Mouse (Mus musculus) embryonic facial prominence, embryonic 14.5 days (tissue): ENCODE results near the gene Vim. TPM values are rescaled to one million over a fixed set of nuclear protein-coding genes. Genes with fewer than 3 reads are reported as not detected.

ENCODE experiments used
- ATAC-seq: fragments of 200-750 bp; cut with Nextera tagmentation; 2 replicates; pipeline ENCODE4 v1.8.0; 2017; ENCODE audit warnings: low read depth, moderate number of reproducible peaks, moderate TSS enrichment
- DNase-seq: peaks from one replicate; pipeline ENCODE4 v3.0.0-alpha.2; 2015; ENCODE audit warnings: low spot score
- H3K27ac ChIP-seq: fragments of 300-500 bp; sonication (generic); replicated peaks from 2 replicates; pipeline ENCODE4 v1.5.1; 2014; ENCODE audit warnings: low read depth, mild to moderate bottlenecking, low read length, moderate library complexity
- H3K27me3 ChIP-seq: fragments of 300-500 bp; sonication (generic); replicated peaks from 2 replicates; pipeline ENCODE4 v1.6.1; 2014; ENCODE audit warnings: low read length; ENCODE audit not compliant: control insufficient read depth, insufficient read depth
- H3K36me3 ChIP-seq: fragments of 300-500 bp; sonication (generic); 2 replicates; pipeline ENCODE4 v1.6.1; 2014; ENCODE audit warnings: low read length, mixed read lengths; ENCODE audit not compliant: control insufficient read depth, insufficient read depth
- H3K4me1 ChIP-seq: fragments of 300-500 bp; sonication (generic); 2 replicates; pipeline ENCODE4 v1.6.1; 2014; ENCODE audit warnings: antibody characterized with exemption, low read length; ENCODE audit not compliant: control insufficient read depth, insufficient read depth
- H3K4me2 ChIP-seq: fragments of 300-500 bp; sonication (generic); 2 replicates; pipeline ENCODE4 v1.6.1; 2014; ENCODE audit warnings: low read depth, mild to moderate bottlenecking, low read length, moderate library complexity, mixed read lengths
- H3K4me3 ChIP-seq: fragments of 300-500 bp; sonication (generic); 2 replicates; pipeline ENCODE4 v1.5.1; 2014; ENCODE audit warnings: low read depth, mild to moderate bottlenecking, low read length
- H3K9ac ChIP-seq: fragments of 300-500 bp; sonication (generic); 2 replicates; pipeline ENCODE4 v1.6.1; 2014; ENCODE audit warnings: low read depth, mild to moderate bottlenecking, low read length, moderate library complexity, mixed read lengths
- H3K9me3 ChIP-seq: fragments of 300-500 bp; sonication (generic); 2 replicates; pipeline ENCODE4 v1.6.1; 2016; ENCODE audit warnings: low read length; ENCODE audit not compliant: control insufficient read depth
- WGBS: fragments of 180-500 bp; shearing (Covaris S2); extraction: QIAGEN DNeasy Blood & Tissue Kit; methylation state at CpG from one replicate; pipeline ENCODE4 v1.1.7; 2014; 5-methylcytosine and 5-hydroxymethylcytosine counted together
- polyA plus RNA-seq: library from polyadenylated mRNA; unstranded; fragments of >200 nt; fragmentation: Nextera tagmentation; extraction: Ambion mirVana; gene quantifications from 2 replicates; pipeline ENCODE4 v1.2.1, GENCODE M21; 2014

The Vim gene
- polyA plus RNA-seq, 1 experiment from 2014 or later: 1,248 TPM

DNA sequence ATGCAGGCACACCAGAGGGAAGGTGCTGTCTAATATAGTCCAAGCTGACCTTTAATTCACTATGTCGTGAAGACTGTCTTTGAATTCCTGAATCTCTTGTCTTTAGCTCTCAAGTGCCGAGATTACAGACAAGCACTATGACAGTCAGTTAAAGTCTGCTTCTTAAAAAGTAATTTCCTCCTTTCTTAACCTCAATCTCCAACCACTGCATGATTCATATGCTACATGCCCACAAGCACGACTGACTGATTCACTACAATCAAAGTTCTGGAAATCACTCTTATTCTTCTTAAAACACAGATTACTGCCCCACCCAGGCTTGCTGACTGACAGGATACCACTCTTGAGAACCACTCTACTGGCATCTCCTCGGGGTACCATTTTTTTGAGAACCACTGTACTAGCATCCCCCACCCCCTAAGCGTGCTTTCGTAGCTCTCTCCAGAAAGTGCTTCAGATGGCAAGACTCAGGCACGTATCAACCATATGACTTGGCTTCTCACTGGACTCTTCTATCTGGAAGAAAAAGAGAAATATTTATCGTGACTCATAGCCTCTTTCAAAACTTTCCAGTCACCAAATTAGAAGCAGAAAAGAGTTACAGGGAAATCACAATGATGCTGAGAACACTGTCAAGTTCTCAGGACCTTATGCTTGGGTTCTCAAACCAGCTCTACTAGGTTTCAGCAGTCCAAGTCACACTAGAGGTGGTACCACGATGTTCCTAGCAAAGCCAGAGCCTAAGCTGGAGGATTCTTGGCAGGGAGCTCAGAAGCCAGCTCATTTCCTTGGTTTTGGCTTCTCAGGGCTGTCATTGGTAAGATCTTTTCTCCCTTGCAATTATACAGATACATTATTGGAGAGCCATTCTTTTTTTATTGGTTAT is 16.3 kb upstream of the Vim start:
- no peak overlapping the region for H3K4me3 ChIP-seq
- H3K36me3 ChIP-seq: no peaks in the 10 kb centered on the region
- no peak overlapping the region for H3K9ac ChIP-seq
- ATAC-seq (no peak), DNase-seq (no peak)
- no peaks in the 10 kb centered on the region for H3K9me3 ChIP-seq
- H3K4me2 ChIP-seq: no peak overlapping the region
- WGBS: 73% methylated on average over 9 of the region's 9 CpGs
- 0 out of 2 replicates have a peak overlapping the region, but pooled peaks have one; percentile 25 for H3K27ac ChIP-seq
- peaks cover 18% of the 10 kb centered on the region for H3K4me1 ChIP-seq
- H3K27me3 ChIP-seq: no peaks in the 10 kb centered on the region

DNA sequence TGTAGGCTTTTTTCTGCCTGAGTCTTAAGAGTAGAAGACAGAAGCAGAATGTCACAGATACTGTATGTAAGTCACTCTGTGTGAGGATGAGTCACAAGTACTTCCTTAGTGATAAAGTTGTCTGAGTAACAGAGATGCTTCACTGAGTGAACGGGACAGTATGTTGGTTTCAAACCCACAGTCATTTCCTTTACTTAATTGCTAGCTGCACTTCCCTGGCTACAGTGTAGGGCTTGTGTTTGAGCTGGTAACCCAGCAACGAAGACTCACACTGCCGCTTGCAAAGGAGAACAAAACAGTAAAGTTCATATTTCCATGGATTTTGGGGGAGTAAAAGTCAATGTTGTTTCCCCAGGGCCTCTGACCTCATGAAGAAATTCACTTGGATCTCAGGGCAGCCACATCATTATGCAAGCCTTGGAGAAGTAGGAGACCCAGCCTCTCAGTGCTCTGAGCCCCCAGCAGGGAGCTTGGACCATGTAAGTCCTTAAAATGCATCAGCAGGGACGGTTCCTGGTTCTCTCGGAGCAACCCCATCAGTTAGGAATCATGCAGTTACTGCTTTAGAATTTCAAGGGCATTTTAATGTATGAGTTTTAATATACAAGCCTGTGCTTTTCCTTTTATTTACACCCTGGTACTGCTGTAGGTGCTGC is 15.0 kb upstream of the Vim start:
- no peak overlapping the region for H3K9ac ChIP-seq
- H3K27ac ChIP-seq: no peak overlapping the region; the same call in 1 of the 2 replicates
- no peaks in the 10 kb centered on the region for H3K27me3 ChIP-seq
- DNase-seq: peak; percentile 74
- no peaks in the 10 kb centered on the region for H3K36me3 ChIP-seq
- no peaks in the 10 kb centered on the region for H3K9me3 ChIP-seq
- H3K4me1 ChIP-seq: peaks cover 18% of the 10 kb centered on the region
- H3K4me2 ChIP-seq: no peak overlapping the region
- 31% methylated on average over 5 of the region's 5 CpGs for WGBS
- no peak overlapping the region for H3K4me3 ChIP-seq
- ATAC-seq: peak; percentile 76

DNA sequence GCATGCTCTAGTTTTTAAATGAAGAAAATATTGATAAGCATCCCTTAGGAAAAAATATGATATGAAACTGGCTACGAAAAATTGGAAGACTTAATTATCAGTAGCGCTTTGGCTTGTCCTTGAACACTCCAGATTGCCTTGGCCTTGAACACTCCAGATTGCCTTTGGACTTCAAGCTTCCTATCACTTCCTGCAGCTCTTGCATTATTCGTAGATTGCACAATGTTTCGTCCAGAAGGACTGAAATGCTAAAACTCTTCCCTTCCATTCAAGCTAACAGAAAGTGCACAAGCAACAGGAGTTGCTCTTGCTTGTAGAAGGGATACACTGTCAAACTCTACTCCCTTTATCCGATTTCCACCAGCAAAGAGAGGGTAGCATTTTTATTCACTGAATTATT is 14.4 kb upstream of the Vim start:
- no peak for DNase-seq
- Histone ChIP-seq H3K27me3 (no peaks in the 10 kb centered on the region), H3K36me3 (no peaks in the 10 kb centered on the region), H3K9ac (no peak overlapping the region), H3K27ac (no peak overlapping the region), H3K9me3 (no peaks in the 10 kb centered on the region), H3K4me3 (no peak overlapping the region), H3K4me2 (no peak overlapping the region), H3K4me1 (peaks cover 14% of the 10 kb centered on the region)
- WGBS: 82% methylated on average over 5 of the region's 5 CpGs
- ATAC-seq: no peak

DNA sequence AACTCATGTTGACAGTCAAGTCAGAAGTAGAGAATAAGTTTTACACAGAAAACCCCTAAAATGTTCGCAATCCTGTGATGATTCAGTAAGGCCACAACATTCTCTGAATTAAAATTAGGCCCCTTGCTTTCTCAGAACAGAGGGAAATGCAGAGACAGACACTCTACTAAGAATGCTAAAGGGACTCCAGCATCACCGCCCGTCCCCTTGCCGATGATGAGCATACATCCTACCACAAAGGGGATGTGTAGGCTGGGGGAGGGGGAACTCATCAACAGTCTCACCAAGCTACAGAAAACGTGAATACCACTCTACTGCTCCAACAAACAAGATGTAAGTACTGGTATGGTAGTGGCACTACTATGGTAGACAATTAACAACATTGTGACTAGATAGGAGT is 14.0 kb upstream of the Vim start:
- no peak for ATAC-seq
- Histone ChIP-seq H3K4me2 (no peak overlapping the region), H3K36me3 (no peaks in the 10 kb centered on the region), H3K9ac (no peak overlapping the region), H3K9me3 (no peaks in the 10 kb centered on the region), H3K4me1 (peaks cover 13% of the 10 kb centered on the region; the same call in 1 of the 2 replicates), H3K27me3 (no peaks in the 10 kb centered on the region), H3K4me3 (no peak overlapping the region), H3K27ac (no peak overlapping the region)
- DNase-seq: no peak
- 78% methylated on average over 5 of the region's 5 CpGs for WGBS

DNA sequence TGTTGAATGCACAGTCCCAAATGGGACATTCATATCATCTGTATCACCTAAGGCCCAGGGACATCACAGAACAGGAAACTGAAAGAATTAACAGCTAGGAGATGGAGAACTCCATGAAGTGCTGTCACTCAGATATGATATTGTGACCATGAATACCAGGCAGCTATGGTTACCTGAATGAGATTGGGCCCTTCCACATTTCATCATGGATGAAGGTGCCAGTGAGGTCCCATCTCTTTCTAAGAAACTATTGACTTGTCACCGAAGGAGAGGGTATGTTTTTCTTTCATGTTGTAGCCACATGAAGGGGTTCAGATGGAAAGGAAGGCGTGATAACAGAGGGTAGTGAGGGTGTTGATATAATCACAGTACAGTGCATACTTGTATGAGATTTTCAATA is 13.3 kb upstream of the Vim start:
- no peak for DNase-seq
- no peak overlapping the region for H3K4me3 ChIP-seq
- no peak for ATAC-seq
- H3K9ac ChIP-seq: no peak overlapping the region
- H3K9me3 ChIP-seq: no peaks in the 10 kb centered on the region
- no peak overlapping the region for H3K4me2 ChIP-seq
- no peaks in the 10 kb centered on the region for H3K27me3 ChIP-seq
- WGBS: 85% methylated on average over 2 of the region's 2 CpGs
- no peaks in the 10 kb centered on the region for H3K36me3 ChIP-seq
- H3K4me1 ChIP-seq: peaks cover 13% of the 10 kb centered on the region; the same call in 1 of the 2 replicates
- no peak overlapping the region for H3K27ac ChIP-seq

DNA sequence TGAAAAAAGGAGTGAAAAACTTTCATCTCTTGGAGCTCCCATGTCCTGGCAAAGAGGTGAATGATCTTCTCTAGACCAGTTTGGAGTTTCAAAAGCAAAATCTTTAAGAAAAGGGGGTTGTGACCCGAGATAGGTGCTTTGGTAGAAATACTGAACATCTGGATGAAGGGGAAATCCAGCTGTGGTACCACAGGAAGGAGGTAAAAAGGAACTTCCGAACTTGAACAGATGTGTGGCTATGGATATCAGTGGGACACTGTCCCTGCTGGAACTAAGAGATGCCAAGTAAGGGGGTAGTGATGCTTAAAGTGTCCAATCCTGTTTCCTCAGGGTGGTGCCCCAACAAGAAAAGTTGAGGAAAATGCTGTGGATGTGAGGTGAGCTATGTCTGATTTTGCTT is 3.6 kb upstream of the Vim start:
- ATAC-seq (no peak), DNase-seq (no peak)
- Histone ChIP-seq H3K4me2 (no peak overlapping the region), H3K9me3 (no peaks in the 10 kb centered on the region), H3K27ac (no peak overlapping the region), H3K36me3 (no peaks in the 10 kb centered on the region), H3K4me1 (peaks cover 15% of the 10 kb centered on the region), H3K27me3 (no peaks in the 10 kb centered on the region), H3K9ac (no peak overlapping the region), H3K4me3 (no peak overlapping the region)
- WGBS: 68% methylated on average over 2 of the region's 2 CpGs

DNA sequence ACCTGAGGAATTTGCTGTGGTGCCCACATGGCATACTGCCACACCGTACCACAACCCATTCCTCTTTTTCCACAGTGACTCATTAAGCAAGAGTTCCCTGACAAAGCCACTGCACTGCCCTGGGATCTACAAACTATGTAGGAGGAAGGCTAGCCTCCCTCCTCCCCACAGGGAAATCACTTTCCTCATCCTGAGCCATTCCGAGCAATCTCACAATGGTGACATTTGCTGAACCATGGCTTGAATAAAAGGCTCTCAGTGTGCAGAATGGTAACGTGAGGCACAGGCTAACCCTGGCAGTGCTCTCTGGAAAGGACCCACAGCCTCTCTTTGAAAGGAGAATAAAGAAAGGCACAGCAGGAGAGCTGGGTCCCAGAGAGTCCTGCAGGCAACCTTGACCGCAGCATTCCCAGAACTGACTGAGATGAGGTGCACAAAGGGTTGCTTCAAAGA is 1.6 kb upstream of the Vim start:
- 31% methylated on average over 4 of the region's 4 CpGs for WGBS
- ATAC-seq (no peak), DNase-seq (peak; percentile 25)
- Histone ChIP-seq H3K4me1 (peaks cover 19% of the 10 kb centered on the region), H3K27me3 (no peaks in the 10 kb centered on the region), H3K4me3 (no peak overlapping the region), H3K4me2 (peak overlapping the region; percentile 75), H3K9me3 (no peaks in the 10 kb centered on the region), H3K9ac (0 out of 2 replicates have a peak overlapping the region, but pooled peaks have one; percentile 85), H3K36me3 (peaks cover 11% of the 10 kb centered on the region), H3K27ac (peak overlapping the region; percentile 98)

DNA sequence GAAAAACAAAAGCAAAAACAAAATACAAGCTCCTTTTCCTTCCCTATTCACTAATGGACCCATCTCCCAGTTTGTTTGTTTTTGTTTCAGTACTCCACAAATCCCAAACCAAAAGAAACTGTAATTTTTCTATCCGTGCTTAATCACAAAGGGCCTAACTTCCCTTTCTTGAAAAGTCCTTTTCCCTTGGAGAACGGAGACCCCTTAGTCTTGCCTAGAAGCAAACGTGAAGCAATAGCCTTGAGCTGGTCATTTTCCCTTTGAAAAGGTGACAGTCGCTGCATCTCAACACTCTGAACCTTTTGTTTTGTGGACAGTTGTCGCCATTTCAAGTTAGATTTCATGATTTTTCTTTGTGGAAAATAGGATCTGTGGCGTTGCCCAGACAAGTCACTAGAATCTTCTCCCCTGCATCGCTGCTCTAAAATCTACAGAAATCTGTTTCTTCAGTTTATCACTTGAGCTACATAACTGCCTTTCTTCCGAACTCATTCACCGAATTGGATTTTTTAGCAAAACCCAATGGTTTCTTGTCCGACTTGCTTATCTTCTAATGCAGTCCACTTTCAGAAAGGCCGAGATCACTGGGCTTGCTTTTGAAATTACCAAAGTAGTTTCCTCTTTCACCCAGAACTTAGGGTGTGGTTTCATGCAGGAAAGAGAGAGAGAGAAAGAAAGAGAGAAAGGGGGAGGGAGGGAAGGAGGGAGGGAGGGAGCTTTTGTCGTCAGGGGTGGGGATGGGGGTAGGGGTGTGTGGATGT is 900 bp upstream of the Vim start:
- Histone ChIP-seq H3K27me3 (no peaks in the 10 kb centered on the region), H3K9me3 (no peaks in the 10 kb centered on the region), H3K9ac (peak overlapping the region; percentile 85), H3K4me3 (peak overlapping the region; percentile 90), H3K27ac (peak overlapping the region; percentile 98), H3K36me3 (peaks cover 16% of the 10 kb centered on the region), H3K4me2 (peak overlapping the region; percentile 75), H3K4me1 (peaks cover 23% of the 10 kb centered on the region)
- no peak for DNase-seq
- 7% methylated on average over 12 of the region's 12 CpGs for WGBS
- peak; percentile 12 for ATAC-seq
